Mouse (Mus musculus) bone marrow, adult 2 months (tissue): ENCODE measurements around the gene App. TPM values are rescaled to one million over a fixed set of nuclear protein-coding genes. Genes with fewer than 3 reads are reported as not detected.

Experiments used
- H3K27ac ChIP-seq: fragments of 200-500 bp; 2 replicates; pipeline ENCODE4 v1.5.1; 2012; ENCODE audit warnings: low read depth, mild to moderate bottlenecking, control low read depth, inconsistent platforms, low read length; ENCODE audit not compliant: control insufficient read depth, poor library complexity, insufficient read depth
- H3K4me1 ChIP-seq: fragments of 200-500 bp; 2 replicates; pipeline ENCODE4 v1.6.1; 2011; ENCODE audit warnings: low read length; ENCODE audit not compliant: control insufficient read depth, insufficient read depth
- H3K4me3 ChIP-seq: fragments of 200-500 bp; replicated peaks from 2 replicates; pipeline ENCODE3; 2011; ENCODE audit warnings: mild to moderate bottlenecking, low read depth, low read length, control low read depth; ENCODE audit not compliant: control insufficient read depth
- CTCF ChIP-seq: fragments of 200-500 bp; IDR thresholded peaks from 2 replicates; pipeline ENCODE4 v1.5.1; 2011; ENCODE audit warnings: low read length, control low read depth; ENCODE audit not compliant: control insufficient read depth, insufficient read depth
- POLR2A ChIP-seq: fragments of 200-500 bp; IDR thresholded peaks from 2 replicates; pipeline ENCODE4 v1.6.1; 2011; ENCODE audit warnings: low read depth, mild to moderate bottlenecking, control low read depth, low read length, borderline replicate concordance; ENCODE audit not compliant: control insufficient read depth
- WGBS: fragments of 180-500 bp; shearing (Covaris S2); methylation state at CpG from one replicate; pipeline ENCODE4 v1.1.7; 2018; 5-methylcytosine and 5-hydroxymethylcytosine counted together
- polyA plus RNA-seq: library from polyadenylated mRNA; stranded (reverse); fragments of >200 nt; gene quantifications from 2 replicates; pipeline ENCODE4 v1.2.4, GENCODE M21; 2011; ENCODE audit warnings: low replicate concordance; ENCODE audit not compliant: missing spikeins, insufficient read depth, insufficient read length

Gene App
- polyA plus RNA-seq, 1 experiment = 31.4 TPM

DNA sequence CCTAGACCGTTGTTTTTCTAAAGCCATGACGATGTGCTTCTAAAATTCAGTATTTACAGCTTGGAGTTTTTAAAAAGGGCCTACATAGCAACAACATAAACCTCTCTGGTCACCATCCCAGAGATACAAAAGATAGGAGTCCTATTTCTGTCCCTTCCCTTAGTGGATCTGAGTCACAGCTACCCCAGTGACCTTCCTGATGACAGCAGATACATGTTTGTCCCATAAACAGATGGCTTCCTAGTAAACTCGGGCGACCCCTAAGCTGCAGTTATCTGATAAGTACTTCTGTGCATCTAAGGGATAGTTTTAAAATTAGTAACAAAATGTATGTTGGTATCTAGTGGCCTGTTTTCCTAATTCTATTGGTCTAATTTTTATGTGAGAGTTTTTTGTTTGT is 26.1 kb downstream of the App start:
- TF ChIP-seq POLR2A (no peak), CTCF (no peak)
- Histone ChIP-seq H3K4me1 (peaks cover 5% of the 10 kb centered on the region; the same call in 1 of the 2 replicates), H3K27ac (no peak overlapping the region), H3K4me3 (no peak overlapping the region)
- 65% methylated on average over 4 of the region's 4 CpGs for WGBS

DNA sequence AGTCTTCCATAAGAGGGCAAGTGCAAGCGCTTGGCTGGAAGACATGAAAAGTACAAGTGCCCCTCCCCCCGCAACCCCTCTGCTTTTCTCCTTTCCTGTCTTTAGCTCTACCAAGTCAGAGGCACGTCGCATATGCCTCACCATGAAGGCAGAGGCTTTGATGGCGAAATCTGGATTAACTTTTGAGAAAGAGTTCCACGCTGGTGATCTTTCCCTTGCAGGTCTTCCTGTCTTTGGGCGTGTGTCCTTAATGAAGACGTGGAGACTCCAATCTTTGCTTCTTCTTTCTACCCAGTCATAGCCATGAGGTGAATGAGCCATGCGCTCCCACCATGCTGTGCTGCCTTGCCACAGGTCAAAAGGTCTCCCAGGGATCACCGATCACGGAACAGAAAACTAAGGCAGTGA is 27.8 kb downstream of the App start:
- Histone ChIP-seq H3K4me3 (no peak overlapping the region), H3K27ac (no peak overlapping the region), H3K4me1 (peaks cover 5% of the 10 kb centered on the region; the same call in 1 of the 2 replicates)
- TF ChIP-seq POLR2A (no peak), CTCF (no peak)
- WGBS = 62% methylated on average over 11 of the region's 11 CpGs

DNA sequence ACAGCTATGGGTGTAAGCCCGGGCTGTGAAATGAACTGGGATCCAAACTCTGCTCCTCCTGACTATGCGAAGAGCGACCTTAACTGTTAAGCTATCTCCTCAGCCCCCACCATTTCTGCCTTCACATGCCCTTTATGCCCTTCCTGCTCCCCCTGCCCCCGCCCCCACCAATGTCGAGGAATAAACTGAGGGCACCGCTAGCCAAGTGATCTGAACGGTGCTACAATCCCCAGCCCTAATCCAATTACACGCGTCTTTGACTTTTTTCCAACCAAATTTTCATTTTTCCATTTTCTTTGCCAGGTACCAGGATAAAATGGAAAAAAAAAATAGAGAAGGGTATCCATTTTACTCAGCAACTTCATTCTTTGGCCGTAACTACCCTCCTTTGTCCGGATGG is 28.2 kb downstream of the App start:
- no peak for TF ChIP-seq CTCF
- no peak for TF ChIP-seq POLR2A
- WGBS = 84% methylated on average over 11 of the region's 11 CpGs
- H3K4me3 ChIP-seq = no peak overlapping the region
- H3K27ac ChIP-seq = no peak overlapping the region
- peaks cover 5% of the 10 kb centered on the region; the same call in 1 of the 2 replicates for H3K4me1 ChIP-seq

DNA sequence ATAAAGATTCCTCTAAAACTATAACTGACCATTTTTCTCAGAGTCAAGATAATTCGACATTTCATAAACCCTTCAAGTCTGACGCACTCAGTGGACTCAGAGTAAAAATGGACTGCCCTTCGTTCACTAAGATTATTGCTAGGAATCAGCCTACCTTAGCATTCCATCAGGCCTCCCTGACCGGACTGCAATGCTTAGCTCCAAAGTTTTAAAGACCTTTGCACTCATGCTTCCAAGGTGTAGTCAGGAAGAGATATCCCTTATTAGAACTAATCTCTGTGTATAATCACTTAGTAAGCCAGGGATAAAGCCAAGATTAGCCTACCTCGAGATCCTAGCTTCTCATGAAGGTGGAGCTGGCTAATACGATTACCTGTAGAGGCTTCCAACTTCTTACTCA is 29.2 kb downstream of the App start:
- Histone ChIP-seq H3K27ac (no peak overlapping the region), H3K4me1 (peaks cover 5% of the 10 kb centered on the region; the same call in 1 of the 2 replicates), H3K4me3 (no peak overlapping the region)
- 82% methylated on average over 6 of the region's 6 CpGs for WGBS
- TF ChIP-seq POLR2A (no peak), CTCF (no peak)

DNA sequence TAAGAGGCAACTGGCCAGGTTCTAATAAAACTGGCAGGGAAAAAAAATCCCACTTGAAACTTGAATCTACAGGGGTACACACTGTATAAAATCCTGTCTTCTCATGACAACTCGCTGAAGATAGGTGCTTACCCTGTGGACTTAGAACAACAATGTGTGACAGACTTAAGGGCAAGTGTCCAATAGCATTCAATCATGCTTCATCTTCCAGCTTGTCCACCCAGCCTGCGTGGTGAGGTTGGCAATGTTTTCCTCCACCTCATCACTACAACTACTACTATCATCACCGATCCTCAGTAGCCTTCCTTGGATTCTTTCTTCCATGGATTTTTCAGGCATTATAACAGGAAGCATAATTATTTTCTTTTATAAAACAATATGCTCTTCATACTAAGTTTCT is 29.7 kb downstream of the App start:
- no peak overlapping the region for H3K27ac ChIP-seq
- TF ChIP-seq CTCF (no peak), POLR2A (no peak)
- H3K4me1 ChIP-seq = peaks cover 5% of the 10 kb centered on the region; the same call in 1 of the 2 replicates
- 84% methylated on average over 3 of the region's 3 CpGs for WGBS
- no peak overlapping the region for H3K4me3 ChIP-seq

DNA sequence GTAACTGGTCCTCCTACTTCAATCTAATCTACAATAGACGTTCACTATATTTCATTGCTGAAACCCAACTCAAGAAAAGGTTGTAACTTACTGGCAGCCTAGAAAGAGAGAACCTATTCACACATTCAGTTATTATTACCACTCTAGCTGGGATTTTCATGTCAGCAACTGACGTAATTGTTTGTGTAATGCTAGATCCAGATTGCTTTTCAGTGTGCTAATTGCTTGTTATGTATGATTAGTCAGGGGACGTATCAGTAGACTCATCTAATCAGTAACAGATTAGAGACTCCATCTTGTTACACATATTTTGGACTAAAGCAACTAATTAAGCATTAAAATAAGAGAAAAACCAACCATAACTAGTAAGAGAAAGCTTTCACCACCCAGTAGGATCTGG is 30.4 kb downstream of the App start:
- 69% methylated on average over 3 of the region's 3 CpGs for WGBS
- TF ChIP-seq POLR2A (no peak), CTCF (no peak)
- no peak overlapping the region for H3K27ac ChIP-seq

DNA sequence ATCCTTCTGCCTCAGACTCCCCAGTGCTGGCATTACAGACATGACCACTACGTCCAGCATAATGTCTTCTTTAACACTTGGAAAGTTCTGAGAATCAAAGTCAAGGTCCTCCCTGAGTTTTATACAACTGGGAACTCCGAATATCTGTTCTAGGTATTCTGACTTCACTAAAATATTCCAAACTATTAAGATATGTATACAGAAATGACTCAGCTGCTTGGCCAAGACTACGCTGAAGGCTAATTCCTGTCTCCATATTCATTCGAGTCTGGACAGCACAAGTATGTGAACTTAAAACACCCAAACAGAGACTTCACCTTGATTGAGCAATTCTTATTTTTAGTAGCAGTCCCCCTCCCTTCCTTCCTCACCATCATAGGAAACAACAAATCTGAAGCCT is 32.2 kb downstream of the App start:
- 71% methylated on average over 4 of the region's 4 CpGs for WGBS
- H3K4me3 ChIP-seq = no peak overlapping the region
- TF ChIP-seq POLR2A (no peak), CTCF (no peak)
- H3K27ac ChIP-seq = no peak overlapping the region
- H3K4me1 ChIP-seq = no peaks in the 10 kb centered on the region; the same call in 1 of the 2 replicates

More for the DNA sequence above, 30.4 kb downstream of the App start:
- Histone ChIP-seq H3K4me1 (no peaks in the 10 kb centered on the region; the same call in 1 of the 2 replicates), H3K4me3 (no peak overlapping the region)

DNA sequence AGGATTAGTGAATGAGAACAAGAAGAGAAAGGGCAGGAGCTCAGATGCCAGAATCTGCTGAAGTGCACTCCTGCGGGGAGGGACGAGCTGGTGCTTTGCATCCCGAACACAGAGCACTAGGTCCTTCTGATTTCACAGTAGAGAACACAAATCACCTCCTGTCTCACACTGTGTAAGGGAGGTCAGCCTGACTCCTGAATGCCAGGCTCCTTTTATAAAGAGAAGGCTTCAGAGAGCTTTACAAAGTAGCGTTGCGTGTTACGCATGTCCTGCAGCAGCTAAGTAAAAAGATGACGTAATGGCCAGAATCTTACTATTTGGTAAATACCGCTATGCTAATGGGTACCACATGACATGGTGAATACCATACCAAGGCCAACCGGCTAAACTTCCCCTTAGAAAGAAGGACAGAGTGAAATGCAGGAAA is 34.4 kb downstream of the App start:
- Histone ChIP-seq H3K4me1 (no peaks in the 10 kb centered on the region; the same call in 1 of the 2 replicates), H3K4me3 (no peak overlapping the region), H3K27ac (no peak overlapping the region)
- TF ChIP-seq POLR2A (no peak), CTCF (no peak)
- 74% methylated on average over 9 of the region's 9 CpGs for WGBS

DNA sequence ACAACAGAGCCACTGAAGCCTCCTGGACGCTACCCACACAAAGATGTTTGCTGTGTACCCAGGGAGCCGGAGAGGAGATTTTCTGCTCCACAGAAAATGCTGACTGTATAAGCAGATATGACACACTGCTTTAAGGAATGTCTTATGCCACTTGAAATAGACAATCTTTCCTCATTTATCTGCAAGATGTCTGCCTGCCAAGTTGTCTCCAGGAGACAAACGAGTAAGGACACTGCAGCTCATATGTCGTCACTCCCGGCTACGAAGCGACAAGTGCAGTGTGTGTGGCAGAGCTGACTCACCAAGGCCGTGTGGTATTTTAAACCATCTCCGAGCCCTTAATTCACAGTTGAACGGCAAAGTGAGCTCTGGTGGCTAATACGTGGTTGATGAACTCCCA is 36.2 kb downstream of the App start:
- Histone ChIP-seq H3K4me3 (no peak overlapping the region), H3K4me1 (peaks cover 1% of the 10 kb centered on the region; the same call in 1 of the 2 replicates), H3K27ac (no peak overlapping the region)
- TF ChIP-seq CTCF (no peak), POLR2A (no peak)
- 85% methylated on average over 11 of the region's 11 CpGs for WGBS
